Mouse (Mus musculus): ENCODE results near the gene Pde7b.

Gene Pde7b

DNA sequence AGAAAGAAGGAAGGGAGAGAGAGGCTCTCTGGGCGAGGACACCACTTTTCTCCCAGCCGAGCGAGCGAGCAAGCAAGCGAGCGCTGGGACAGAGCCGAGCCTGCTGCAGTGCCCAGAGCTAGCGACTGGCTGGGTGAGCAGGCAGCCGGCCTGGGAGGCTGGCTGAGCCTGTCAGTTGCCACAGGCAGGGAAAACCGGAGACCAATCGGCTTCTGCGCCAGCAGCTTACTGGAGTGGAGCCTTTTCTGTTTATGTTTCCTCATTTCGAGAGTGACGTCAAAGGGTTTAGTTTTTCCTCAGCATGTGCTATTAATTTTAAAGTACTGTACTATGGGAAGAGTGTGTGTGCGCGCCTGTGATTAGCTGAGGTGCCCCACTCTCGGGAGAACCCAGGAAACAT is at the start of gene Pde7b:
Gene Pde7b (minus strand): TSS at position 173 of the 400 bp plus-strand sequence.
- DNase-seq (ENCODE audit: low read depth, low spot score) = no peak

DNA sequence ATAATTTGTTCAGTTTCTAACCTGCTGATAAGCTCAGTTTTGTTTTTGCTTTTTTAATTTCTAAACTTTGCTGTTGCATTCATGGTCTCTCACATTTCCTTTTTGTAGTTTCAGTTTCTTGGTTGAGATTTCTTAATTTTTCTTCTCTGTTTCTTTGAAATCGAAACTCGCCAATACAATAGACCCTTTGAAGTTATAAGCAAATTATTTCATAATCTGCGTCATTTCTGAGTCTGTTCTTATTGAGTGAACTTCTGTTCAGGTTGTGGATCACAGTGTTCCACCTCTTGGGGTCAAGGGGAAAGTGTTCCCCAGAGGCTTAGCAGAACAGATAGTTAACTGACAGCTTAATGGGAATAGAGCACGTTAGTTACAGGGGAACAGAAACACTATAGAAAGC is 47.2 kb upstream of the Pde7b start:
- DNase-seq (ENCODE audit: low read depth, low spot score) = no peak

DNA sequence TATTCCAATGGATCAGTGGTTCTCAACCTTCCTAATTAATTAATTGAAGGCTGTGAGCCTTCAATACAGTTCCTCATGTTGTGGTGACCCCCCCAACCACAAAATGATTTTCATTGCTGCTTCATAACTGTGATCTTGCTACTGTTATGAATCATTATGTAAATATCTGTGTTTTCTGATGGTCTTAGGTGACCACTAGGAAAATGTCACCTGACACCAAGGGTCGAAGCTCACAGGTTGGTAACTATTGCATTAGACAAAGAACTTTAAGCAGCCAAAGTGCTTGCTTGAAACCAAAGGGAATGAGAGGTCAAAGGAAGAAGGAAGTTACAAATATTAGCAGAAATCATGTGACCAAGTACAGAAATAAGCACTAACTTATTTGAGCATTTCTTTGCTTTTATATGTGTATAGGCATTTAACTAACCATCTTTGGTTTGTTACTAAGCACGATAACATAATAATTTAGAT is 45.6 kb upstream of the Pde7b start:
- DNase-seq (ENCODE audit: low read depth, low spot score) = no peak

DNA sequence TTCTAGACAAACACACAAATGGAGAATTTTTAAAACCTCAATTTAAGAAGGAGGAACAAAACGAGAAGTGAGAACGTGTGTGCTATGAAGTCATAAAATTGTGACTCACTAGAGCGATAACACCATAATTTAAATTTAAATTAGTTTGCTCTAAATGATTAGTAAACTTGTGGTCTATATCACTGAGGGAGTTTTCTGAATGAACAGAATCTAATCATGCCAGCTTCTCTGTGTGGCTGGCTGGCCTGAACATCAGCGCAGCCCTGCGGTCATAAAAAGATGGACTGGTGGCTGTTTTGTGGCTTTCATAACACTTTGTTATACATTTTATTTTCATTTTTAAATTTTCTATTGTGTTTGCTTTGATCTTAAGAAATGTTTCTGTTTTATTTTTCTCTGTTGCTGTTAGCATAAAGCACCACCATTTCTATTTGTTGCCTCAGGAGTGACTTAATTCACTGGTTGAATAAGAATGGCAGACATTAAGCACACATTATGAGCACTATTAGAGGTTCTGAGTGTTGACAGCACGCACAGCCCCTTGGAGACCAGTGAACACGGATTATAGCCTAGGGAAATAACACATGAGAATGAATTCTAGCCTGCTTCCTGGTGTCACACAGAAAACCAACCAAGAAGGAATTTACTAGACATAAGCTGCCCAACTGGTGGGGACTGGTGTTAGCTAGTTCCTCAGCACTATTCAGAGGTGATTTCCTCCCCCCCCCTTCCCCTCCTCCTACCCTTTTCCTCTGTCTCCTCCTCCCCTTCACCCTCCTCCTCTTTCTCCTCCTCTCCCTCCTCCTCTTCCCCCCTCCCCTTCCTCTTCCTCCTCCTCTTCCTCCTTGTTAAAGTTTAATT is 44.9 kb upstream of the Pde7b start:
- no peak for DNase-seq (ENCODE audit: low read depth, low spot score)

DNA sequence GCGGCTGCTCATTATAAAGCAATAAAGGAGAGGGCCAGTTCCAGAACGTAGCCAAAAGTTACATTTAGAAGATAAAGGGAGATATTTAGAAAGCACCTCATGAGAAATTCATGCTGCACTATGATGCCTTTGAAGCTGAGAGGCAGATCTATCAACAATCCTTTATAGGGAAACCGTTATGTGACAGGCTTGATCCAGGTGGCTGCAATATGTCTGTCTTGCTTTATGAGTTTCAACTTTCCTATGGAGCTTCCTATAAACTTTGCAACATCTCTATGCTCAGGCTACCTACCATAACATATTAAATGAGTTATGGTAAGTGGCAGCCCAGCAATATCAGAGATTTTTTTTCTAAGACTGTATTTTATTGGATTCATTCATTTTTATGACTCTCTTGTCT is 39.5 kb upstream of the Pde7b start:
- DNase-seq (ENCODE audit: low read depth, low spot score) = no peak

DNA sequence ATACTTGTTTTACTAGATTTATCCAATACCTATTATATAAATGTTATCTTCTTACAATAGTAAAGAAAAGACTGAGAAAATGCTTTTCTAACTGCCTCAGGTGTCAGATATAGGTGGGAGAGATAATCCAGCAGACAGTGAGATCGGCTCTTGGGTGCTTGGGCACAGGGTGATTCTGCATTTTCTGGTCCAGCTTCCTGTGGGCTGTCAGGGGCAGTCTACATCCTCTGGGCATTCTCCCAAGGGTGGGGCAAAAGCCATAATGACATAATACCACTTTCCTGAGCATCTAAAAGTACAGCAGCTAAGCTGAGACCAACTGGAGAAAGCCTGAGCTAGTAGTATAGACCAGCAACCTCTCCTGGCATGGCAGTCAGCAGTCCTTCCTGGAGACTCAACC is 34.1 kb upstream of the Pde7b start:
- no peak for DNase-seq (ENCODE audit: low read depth, low spot score)

DNA sequence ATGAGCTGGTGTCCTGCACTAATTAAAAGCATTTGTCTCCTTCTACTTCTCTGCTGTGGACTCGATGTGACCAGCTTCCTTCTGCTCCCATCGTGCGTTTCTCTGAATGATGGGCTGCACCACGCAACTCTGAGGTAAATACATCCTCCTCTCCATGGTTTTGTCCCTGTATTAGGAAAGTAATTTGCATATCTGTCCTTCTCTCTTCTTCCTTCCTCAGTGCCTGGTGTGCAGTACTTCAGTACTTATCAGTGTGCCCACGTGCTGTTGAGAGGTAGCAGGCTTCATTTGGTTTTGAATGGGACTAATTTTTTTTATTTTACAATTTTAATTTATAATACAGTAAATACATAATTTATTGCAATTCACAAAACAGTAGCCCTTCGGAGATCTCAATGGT is 33.4 kb upstream of the Pde7b start:
- DNase-seq (ENCODE audit: low read depth, low spot score) = no peak

DNA sequence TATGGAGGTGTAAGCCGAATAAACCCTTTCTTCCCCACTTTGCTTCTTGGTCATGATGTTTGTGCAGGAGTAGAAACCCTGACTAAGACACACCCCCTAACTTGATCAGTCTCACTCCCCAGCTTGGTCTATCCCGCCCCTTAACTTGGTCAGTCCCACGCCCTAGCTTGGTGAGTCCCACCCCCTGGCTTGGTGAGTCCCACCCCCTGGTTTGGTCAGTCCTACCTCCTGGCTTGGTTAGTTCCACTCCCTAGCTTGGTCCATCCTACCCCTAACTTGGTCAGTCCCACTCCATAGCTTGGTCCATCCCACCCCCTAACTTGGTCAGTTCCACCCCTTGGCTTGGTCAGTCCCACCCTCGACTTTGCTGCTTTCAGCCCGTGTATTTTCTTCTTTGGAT is 31.3 kb upstream of the Pde7b start:
- no peak for DNase-seq (ENCODE audit: low read depth, low spot score)

DNA sequence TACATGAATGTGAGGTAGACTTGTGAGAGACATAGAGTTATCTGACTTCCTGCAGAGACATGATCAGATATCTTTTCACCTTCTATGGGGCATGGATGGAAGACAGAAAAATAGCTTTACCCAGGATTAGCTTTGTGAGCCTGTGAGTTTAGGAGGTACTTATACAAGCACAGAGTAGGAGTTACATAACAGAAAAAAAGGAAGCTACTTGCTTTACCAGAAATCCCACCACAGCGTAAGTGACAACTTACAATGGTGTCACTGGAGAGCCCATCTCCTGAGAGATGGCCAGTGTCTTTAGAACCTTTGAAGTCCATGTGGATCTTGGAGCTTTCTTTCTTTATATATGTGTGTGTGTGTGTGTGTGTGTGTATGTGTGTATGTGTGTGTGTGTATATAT is 28.0 kb upstream of the Pde7b start:
- DNase-seq (ENCODE audit: low read depth, low spot score) = no peak

DNA sequence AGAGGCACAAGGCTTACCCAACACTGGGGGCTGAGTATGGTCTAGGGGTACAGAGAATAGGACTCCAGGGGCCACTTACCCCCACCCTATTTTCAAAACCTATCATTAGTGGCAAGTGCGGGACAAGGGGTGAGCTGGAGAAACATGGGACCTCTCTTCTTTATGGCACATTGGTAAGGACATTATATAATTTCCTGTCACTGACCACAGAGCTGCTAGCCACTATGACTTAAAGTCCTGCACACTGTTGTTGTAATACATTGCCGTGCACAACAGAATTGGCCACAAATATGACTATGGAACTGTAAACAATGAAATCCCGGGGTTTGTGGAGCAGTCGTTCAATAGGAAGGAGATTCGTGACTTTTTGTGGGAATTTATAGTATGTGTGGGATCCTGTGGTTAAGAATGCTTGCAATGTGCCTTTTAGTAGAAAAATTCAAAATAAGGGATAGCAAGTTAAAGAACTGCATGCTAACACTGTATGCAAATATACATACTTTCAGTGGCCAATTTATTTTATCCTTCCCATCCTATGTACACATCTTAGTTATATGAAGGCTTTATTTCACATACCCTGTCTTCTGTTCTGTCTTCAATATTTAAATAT is 25.9 kb upstream of the Pde7b start:
- no peak for DNase-seq (ENCODE audit: low read depth, low spot score)

DNA sequence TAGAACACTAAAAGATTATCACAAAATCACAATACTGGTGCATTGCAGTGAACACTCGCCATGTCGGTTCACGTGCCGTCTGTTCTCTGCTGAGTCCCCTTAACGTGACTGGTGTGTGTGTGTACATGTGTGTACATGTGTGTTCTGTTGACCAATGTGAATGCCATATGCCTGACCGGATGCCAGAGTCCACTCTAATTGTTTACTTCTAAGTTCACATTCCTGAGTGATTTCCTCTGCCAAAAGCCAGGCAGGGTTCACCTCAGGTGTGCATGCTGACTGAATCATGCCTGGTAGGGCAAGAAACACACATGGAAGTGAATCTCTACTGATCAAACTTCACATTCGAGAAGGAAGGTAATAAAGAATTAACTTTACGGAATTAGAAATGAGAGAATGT is 24.1 kb upstream of the Pde7b start:
- no peak for DNase-seq (ENCODE audit: low read depth, low spot score)

DNA sequence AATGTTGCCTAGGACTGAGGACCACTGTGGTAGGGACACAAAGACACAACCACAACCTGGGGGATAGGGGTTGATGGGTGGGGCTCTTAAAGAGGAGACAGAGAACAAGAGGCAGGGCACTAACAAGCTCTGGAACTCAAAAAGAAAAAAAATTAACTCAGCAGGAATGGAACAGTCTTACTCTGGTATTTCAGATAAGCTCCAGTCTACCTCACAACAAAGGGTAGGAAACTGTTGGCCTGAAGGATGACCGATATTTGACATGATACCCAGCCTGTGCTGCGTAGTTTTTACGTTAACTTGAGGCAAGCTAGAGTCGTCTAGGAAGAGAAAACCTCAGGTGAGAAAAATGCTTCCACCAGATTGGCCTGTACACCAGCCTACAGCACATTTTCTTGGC is 22.4 kb upstream of the Pde7b start:
- DNase-seq (ENCODE audit: low read depth, low spot score) = no peak

DNA sequence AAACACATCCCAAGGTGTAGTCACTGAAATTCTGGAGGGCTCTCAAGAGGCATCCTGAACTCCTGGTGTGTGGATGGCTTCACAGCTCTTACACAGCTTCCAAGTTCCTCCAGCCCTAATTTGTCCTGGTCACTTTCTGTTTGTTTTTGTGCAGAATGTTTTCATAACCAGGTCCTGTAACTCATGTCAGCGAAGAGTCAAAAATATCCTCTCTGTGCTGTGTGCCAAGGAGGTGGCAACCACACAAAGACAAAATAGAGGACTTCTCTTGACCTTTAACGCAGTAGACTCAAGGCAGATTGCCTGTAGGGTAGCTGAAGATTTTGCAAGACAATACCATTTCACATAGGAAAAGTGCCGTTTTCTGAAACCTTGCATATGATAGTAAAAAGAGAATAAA is 14.9 kb upstream of the Pde7b start:
- DNase-seq (ENCODE audit: low read depth, low spot score) = no peak

DNA sequence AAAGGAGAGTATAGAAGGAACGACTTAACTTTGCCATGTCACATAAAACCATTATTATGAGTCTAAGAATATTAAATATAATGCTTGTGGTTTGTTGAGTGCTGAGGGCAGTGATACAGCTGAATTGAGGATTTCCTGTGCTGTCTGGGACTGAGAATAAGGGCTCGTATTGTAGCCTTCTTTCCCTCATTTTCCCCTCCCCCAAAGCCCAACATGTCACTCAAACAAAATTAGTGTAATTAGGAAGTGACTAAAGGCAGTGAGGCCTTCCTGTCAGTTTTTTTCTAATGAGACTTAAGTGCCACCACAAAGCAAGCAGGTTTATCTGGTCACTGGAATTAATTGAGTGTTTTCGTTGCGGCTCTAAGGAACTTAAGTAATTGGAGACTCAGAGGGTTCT is 12.3 kb upstream of the Pde7b start:
- DNase-seq (ENCODE audit: low read depth, low spot score) = no peak

DNA sequence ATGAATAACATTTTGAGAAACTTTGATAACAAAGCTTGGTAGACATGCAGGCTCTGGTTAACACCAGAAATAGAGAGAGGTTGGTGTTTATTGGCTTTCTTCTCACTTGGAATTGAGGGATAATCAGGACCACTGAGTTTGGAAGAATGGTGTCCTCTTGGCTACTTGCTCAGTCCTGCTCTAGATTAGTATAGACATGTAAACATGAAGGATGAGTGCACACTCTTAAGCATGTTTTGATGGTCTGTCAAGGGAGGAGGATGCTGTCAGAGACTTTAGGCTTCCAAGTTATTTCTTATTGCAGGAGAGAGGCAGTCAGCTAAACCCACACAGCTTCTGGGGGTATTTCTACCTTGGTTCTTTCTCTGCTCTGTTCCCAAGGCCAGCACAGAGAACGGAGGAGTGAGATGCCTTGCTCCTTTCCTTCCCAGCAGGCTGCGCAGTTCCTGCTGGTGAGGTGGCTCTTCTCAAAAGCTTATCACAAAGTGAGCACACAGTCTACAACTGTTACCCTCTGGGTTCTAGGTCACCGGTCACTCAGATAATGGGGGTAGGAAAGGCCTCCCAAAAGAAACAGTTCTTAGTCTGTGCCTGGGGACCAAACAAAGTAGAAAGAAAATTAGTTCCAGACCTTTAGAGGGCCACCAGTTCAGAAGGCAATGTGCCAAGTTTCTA is 11.0 kb upstream of the Pde7b start:
- no peak for DNase-seq (ENCODE audit: low read depth, low spot score)

DNA sequence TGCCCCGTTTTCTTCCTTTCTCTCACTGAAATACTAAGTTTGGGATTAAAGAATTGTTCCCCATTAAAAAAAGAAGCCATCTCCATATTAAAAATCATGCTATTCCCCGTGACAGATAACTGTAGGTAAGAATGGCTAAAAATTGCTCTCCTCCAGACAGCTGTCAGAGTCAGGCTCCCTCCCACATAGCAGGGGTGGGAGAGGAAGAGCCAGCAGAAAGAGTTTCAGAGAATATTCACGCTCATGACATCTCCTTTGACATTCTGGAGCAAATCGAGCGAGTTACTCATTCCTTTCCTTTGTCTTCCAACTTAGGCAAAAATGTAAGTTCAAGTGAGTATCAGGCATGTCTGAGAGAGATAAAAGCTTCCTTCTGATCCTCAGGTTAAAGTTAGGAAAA is 8.7 kb upstream of the Pde7b start:
- no peak for DNase-seq (ENCODE audit: low read depth, low spot score)

DNA sequence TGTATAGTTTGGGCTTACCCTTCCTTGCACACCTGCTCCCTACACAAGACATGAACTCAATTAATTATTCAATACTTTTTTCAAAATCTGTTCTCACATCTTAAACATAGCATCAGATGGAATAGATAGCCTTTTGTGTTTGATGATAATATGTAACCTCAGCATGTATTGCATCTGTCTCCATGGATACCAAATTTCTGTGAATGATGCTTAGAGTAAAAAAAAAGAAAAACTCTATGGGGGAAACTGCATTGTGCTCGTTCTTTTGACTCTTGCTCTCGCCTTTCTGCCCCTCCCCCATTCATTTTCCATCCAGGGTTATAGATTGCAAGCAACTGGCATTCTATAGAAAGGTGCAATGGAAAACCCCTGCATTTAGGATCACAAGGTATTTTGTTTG is 7.3 kb upstream of the Pde7b start:
- no peak for DNase-seq (ENCODE audit: low read depth, low spot score)

DNA sequence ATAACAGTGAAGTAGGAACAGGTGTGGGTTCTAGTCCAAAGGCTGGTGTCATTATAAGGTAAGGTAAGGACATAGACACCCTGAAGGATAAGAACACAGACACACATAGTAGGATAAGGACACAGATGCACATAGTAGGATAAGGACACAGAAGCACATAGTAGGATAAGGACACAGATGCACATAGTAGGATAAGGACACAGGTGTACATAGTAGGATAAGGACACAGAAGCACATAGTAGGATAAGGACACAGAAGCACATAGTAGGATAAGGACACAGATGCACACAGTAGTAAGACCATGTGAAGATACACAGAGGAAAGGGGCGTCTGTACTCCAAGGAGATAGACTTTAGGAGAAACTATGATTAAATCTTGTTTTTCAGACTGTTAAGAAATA is 5.2 kb upstream of the Pde7b start:
- DNase-seq (ENCODE audit: low read depth, low spot score) = no peak

DNA sequence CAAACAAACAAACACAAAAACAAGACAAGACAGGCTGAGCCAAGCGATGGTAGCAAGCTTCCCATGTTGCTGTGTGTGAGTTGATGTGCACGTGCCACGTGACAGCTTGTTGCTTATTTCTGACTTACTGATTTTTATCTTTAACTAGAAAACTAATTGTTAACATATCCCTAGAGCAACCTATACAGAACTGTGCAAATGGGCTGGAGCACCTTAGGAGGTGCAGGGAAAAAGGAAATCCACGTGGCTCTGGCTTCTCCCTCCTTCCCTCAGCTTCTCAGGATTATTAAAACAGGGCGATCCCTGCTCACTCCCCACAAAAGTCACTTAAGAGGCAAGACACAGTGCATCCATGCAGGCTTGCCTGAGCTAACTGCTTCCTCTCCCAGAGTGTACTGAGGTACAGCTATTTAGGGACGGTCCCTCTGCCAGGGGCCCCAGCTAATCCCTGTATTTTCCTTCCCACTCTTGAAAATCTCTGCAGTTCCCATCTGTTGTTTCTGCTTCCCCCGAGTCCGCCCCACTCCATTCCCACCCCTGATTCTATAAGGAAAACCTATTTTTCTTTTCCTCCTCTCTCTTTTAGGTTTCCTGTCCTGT is 606 bp upstream of the Pde7b start:
- DNase-seq (ENCODE audit: low read depth, low spot score) = no peak

DNA sequence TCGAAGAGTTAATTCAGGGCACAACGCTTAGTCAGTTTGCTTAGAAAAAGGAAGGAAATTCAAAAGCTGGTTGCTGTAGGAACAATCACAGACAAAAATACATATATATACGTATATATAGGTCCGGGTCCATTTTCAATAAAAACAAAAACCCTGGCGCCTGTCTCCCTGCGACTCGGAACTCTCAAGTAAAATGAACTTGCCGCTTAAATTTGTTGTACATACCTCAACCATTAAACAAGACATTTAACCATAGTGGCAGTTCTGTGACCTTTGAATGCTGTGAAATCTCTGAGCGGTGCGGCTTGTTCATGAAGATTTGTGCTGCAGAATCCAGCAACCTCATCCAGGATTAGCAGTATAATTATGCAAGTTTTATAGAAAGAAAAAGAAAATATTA is 427 bp downstream of the Pde7b start:
- no peak for DNase-seq (ENCODE audit: low read depth, low spot score)

DNA sequence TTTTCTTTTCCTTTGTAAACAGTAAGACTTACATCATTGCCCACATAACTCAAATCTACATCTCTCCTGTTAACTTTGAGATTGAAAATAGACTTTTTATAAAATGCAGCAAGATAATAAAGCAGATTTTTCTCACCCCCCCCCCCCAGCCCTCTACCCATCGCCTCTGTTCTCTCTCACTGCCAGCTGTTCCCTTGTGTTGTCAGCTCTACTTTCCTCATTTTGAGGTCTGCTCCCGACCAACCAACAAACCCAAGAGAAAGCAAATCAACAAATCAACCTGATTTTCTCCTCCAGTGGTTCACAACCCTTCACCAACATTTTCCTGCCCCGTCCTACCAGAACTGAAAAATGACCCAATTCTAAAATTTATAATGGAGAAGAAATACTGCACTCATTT is 916 bp downstream of the Pde7b start:
- DNase-seq (ENCODE audit: low read depth, low spot score) = no peak

DNA sequence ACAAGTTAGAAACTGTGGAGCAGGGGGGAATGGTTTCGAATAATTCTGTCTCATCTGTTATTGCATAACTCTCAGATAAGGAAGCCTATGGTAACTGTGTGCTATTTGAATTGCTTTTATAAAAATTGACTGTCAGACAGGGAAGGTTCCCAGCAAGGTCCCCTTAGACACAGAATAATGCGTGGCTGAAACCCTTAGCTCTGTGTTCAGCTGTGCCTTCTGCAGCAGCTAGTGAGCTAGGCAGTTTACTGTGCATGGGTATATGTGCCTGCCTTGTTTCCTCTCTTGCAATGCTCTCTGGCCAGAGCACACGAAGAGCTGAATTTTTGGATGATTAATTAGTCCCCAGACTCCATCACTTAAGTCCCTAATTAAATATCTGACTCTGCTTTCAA is 1.4 kb downstream of the Pde7b start:
- no peak for DNase-seq (ENCODE audit: low read depth, low spot score)
